Mouse (Mus musculus): Measurements from ENCODE around the gene S100a3. TPM values are rescaled to one million over a fixed set of nuclear protein-coding genes. Genes with fewer than 3 reads are reported as not detected.

The S100a3 gene
- total and polyA plus RNA-seq, 3 experiments = not detected

- Histone ChIP-seq H3K4me1 (ENCODE audit: control insufficient read depth in 1 of 2, insufficient read depth in 2 of 2) (peaks cover 23 to 50% of the 10 kb centered on the region in 2 experiments), H3K36me3 (replicated peaks in 1 of 2; ENCODE audit: control insufficient read depth in 1 of 2, insufficient read depth in 1 of 2, low read length in 1 of 2) (no peaks in the 10 kb centered on the region), H3K9ac (ENCODE audit: insufficient read depth, low read depth) (no peak overlapping the region), H3K4me3 (replicated peaks in 1 of 3; ENCODE audit: low read depth in 2 of 3, low read length in 2 of 3, poor library complexity in 1 of 3) (no peak overlapping the region), H3K9me3 (replicated peaks; ENCODE audit: low read length) (no peaks in the 10 kb centered on the region), H3K79me2 (replicated peaks; ENCODE audit: control insufficient read depth, extremely low read depth, insufficient read depth, poor library complexity, severe bottlenecking) (no peaks in the 10 kb centered on the region), H3K27me3 (replicated peaks) (no peaks in the 10 kb centered on the region), H3K27ac (ENCODE audit: insufficient read depth, low read depth) (no peak overlapping the region), H3K4me2 (ENCODE audit: insufficient read depth, low read depth, poor library complexity, severe bottlenecking) (no peak overlapping the region)
- peak; percentile 21 for DNase-seq (ENCODE audit: extremely low read depth)
- TF ChIP-seq ELF1 (IDR thresholded peaks at IDR 0.05; ENCODE audit: low read depth, low read length) (no peak), MXI1 (IDR thresholded peaks at IDR 0.05; ENCODE audit: low read depth, low read length) (no peak), JUN (IDR thresholded peaks at IDR 0.05; ENCODE audit: insufficient read depth, low read depth, low read length) (no peak), RAD21 (IDR thresholded peaks at IDR 0.05; ENCODE audit: low read depth, low read length) (no peak), CTCF (conservative IDR thresholded peaks at IDR 0.05 in 1 of 2, IDR thresholded peaks at IDR 0.05 in 1 of 2; ENCODE audit: low read depth in 2 of 2, low read length in 2 of 2) (no peak), JUND (conservative IDR thresholded peaks at IDR 0.05; ENCODE audit: low read depth, low read length) (no peak), MEF2A (IDR thresholded peaks at IDR 0.05; ENCODE audit: borderline replicate concordance, low read depth, low read length) (no peak), USF1 (IDR thresholded peaks at IDR 0.05; ENCODE audit: low read depth, low read length) (no peak)
- in situ Hi-C loops (cut with MboI; ENCODE audit: low pct_ligation_motif_present, low pct_unique_long_range_greater_than_20kb, low sequenced_read_pairs) (no loop called here), dilution Hi-C loops (cut with MboI; ENCODE audit: extremely low pct_ligation_motif_present, extremely low pct_unique_long_range_greater_than_20kb, low sequenced_read_pairs) (no loop called here)
These were observed 25.8 kb downstream of the S100a3 start for GRCm38 (mm10) chr3:90586016-90586643.

DNA sequence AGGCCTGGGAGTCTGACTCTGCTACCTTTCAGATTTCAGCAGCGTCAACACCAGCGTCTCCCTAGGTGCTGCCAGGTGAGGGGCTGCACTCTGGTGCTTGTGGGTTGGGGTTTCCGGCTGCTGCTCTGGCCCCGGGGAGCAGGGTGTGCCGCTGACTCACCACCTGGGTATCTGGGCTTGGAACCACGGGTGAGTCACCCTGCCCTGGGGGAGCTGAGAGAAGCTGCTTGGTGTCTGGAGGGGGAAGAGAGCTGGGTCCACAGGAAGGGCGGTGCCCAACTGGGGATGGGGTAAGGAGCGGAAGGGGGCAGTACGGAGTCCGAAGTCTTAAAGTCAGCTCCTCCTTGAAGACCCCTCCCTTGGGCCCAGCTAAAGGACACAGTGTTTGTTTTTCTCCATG lies 26.5 kb downstream of the S100a3 start:
- in situ Hi-C loops (cut with MboI; ENCODE audit: low pct_ligation_motif_present, low pct_unique_long_range_greater_than_20kb, low sequenced_read_pairs) = no loop called here
- H3K9ac ChIP-seq (ENCODE audit: insufficient read depth, low read depth) = no peak overlapping the region
- no peak for TF ChIP-seq SIN3A (IDR thresholded peaks at IDR 0.05; ENCODE audit: low read length)
- TF ChIP-seq IRF4 (IDR thresholded peaks at IDR 0.05; ENCODE audit: low read depth, low read length) = peak; percentile 9; the same call in 1 of the 2 replicates
- TF ChIP-seq TCF12 (IDR thresholded peaks at IDR 0.05; ENCODE audit: low read depth, low read length) = peak; percentile 61; the same call in 1 of the 2 replicates
- TF ChIP-seq POLR2AphosphoS2 (IDR thresholded peaks at IDR 0.05; ENCODE audit: low read depth, low read length) = no peak
- TF ChIP-seq RAD21 (IDR thresholded peaks at IDR 0.05; ENCODE audit: low read depth, low read length) = no peak
- peak; percentile 89 for TF ChIP-seq BHLHE40 (IDR thresholded peaks at IDR 0.05; ENCODE audit: low read depth, low read length)
- TF ChIP-seq PAX5 (IDR thresholded peaks at IDR 0.05; ENCODE audit: low read length) = no peak
- peak in 1 of 2 experiments; percentile 13; a peak in 1 of 4 replicates for TF ChIP-seq CTCF (conservative IDR thresholded peaks at IDR 0.05 in 1 of 2, IDR thresholded peaks at IDR 0.05 in 1 of 2; ENCODE audit: low read depth in 2 of 2, low read length in 2 of 2)
- peak; percentile 83 for TF ChIP-seq ETS1 (conservative IDR thresholded peaks at IDR 0.05; ENCODE audit: low read depth, low read length)
- TF ChIP-seq CHD1 (IDR thresholded peaks at IDR 0.05; ENCODE audit: low read depth, low read length) = no peak
- peak; percentile 60; the same call in 1 of the 2 replicates for TF ChIP-seq EP300 (IDR thresholded peaks at IDR 0.05; ENCODE audit: low read length)
- peak; percentile 39; the same call in 1 of the 2 replicates for TF ChIP-seq MEF2A (IDR thresholded peaks at IDR 0.05; ENCODE audit: borderline replicate concordance, low read depth, low read length)
- TF ChIP-seq MAZ (IDR thresholded peaks at IDR 0.05; ENCODE audit: low read depth, low read length) = 0 out of 2 replicates have a peak, but pooled peaks have one; percentile 13
- no peaks in the 10 kb centered on the region for H3K36me3 ChIP-seq (replicated peaks in 1 of 2; ENCODE audit: control insufficient read depth in 1 of 2, insufficient read depth in 1 of 2, low read length in 1 of 2)
- dilution Hi-C loops (cut with MboI; ENCODE audit: extremely low pct_ligation_motif_present, extremely low pct_unique_long_range_greater_than_20kb, low sequenced_read_pairs) = no loop called here
- H3K9me3 ChIP-seq (replicated peaks; ENCODE audit: low read length) = no peaks in the 10 kb centered on the region
- peak; percentile 82 for DNase-seq (ENCODE audit: extremely low read depth)
- peak overlapping the region in 1 of 3 experiments; percentile 28 for H3K4me3 ChIP-seq (replicated peaks in 1 of 3; ENCODE audit: low read depth in 2 of 3, low read length in 2 of 3, poor library complexity in 1 of 3)
- H3K27ac ChIP-seq (ENCODE audit: insufficient read depth, low read depth) = no peak overlapping the region
- H3K27me3 ChIP-seq (replicated peaks) = no peaks in the 10 kb centered on the region
- peaks cover 23 to 50% of the 10 kb centered on the region in 2 experiments for H3K4me1 ChIP-seq (ENCODE audit: control insufficient read depth in 1 of 2, insufficient read depth in 2 of 2)
- no peaks in the 10 kb centered on the region for H3K79me2 ChIP-seq (replicated peaks; ENCODE audit: control insufficient read depth, extremely low read depth, insufficient read depth, poor library complexity, severe bottlenecking)
- H3K4me2 ChIP-seq (ENCODE audit: insufficient read depth, low read depth, poor library complexity, severe bottlenecking) = peak overlapping the region; percentile 33
